In genomic region chr7:4125306-4125705, GRCm38 (mm10) we compare ENCODE assay signal across 10 mouse cellular contexts. TPM values are rescaled to one million over a fixed set of nuclear protein-coding genes. Genes with fewer than 3 reads are reported as not detected.
DNase-seq lines count a peak whose midpoint lies in the region; ATAC-seq and TF ChIP-seq lines count a peak whose summit lies in the region.
"Had no signal": no experiment of that assay in that cellular context is flagged by ENCODE, and none has a peak within 500 bp of the region (broad histone marks: within the 10 kb centered on the region; RNA-seq: fewer than 3 reads in every experiment).

No protein-coding gene starts in this region.

- no peak for TF ChIP-seq POLR2A in thymus, adult 2 months (IDR thresholded peaks at IDR 0.05; ENCODE audit: control insufficient read depth, extremely low read depth, insufficient read depth, low read length, poor library complexity)

- H3K9me3 ChIP-seq in forebrain, embryonic 14.5 days (replicated peaks; ENCODE audit: control insufficient read depth, low read length): no peaks in the 10 kb centered on the region
- no peaks in the 10 kb centered on the region for H3K9me3 ChIP-seq in midbrain, embryonic 13.5 days

- WGBS in forebrain, embryonic 14.5 days: 19% methylated on average over 9 of the region's 9 CpGs
- 32% methylated on average over 9 of the region's 9 CpGs for WGBS in midbrain, embryonic 13.5 days
- WGBS in thymus, adult 2 months: 52% methylated on average over 9 of the region's 9 CpGs

- intact Hi-C loops in heart, postnatal 10 days (cut with DNase I): no loop called here
- intact Hi-C loops in heart, postnatal 14 days (cut with DNase I): no loop called here

- TF ChIP-seq CTCF in thymus, adult 2 months (IDR thresholded peaks at IDR 0.05; ENCODE audit: borderline replicate concordance, control insufficient read depth, extremely low read depth, insufficient read depth, low read length, poor library complexity): no peak

- peaks cover 54% of the 10 kb centered on the region for H3K36me3 ChIP-seq in forebrain, embryonic 14.5 days (ENCODE audit: control insufficient read depth, insufficient read depth, low read length)
- H3K36me3 ChIP-seq in midbrain, embryonic 13.5 days: peaks cover 42% of the 10 kb centered on the region
- no peaks in the 10 kb centered on the region for H3K36me3 ChIP-seq in thymus, adult 2 months (ENCODE audit: control insufficient read depth, insufficient read depth, low read length)

- peak overlapping the region; percentile 84 for H3K27ac ChIP-seq in forebrain, embryonic 14.5 days (ENCODE audit: low read depth, low read length)
- H3K27ac ChIP-seq in midbrain, embryonic 13.5 days: peak overlapping the region; percentile 94
- H3K27ac ChIP-seq in thymus, adult 2 months (ENCODE audit: control insufficient read depth, insufficient read depth, low read length): no peak overlapping the region

- peaks cover 39% of the 10 kb centered on the region for H3K4me1 ChIP-seq in forebrain, embryonic 14.5 days (ENCODE audit: control insufficient read depth, insufficient read depth, low read length)
- peaks cover 61% of the 10 kb centered on the region for H3K4me1 ChIP-seq in midbrain, embryonic 13.5 days (replicated peaks)
- H3K4me1 ChIP-seq in thymus, adult 2 months (replicated peaks; ENCODE audit: control insufficient read depth, insufficient read depth, low read length): peaks cover 6% of the 10 kb centered on the region

- H3K4me3 ChIP-seq in forebrain, embryonic 14.5 days (ENCODE audit: low read depth, low read length): no peak overlapping the region
- 0 out of 2 replicates have a peak overlapping the region, but pooled peaks have one; percentile 32 for H3K4me3 ChIP-seq in midbrain, embryonic 13.5 days (replicated peaks)
- H3K4me3 ChIP-seq in thymus, adult 2 months (ENCODE audit: control insufficient read depth, insufficient read depth, low read length): no peak overlapping the region

- DNase-seq in heart, adult 11 months: peak; percentile 82
- DNase-seq in heart, postnatal 10 days: no peak
- DNase-seq in ES-CJ7 (ENCODE audit: low read depth, low spot score): peak; percentile 83
- DNase-seq in forebrain, embryonic 14.5 days (ENCODE audit: low spot score): no peak
- no peak for DNase-seq in ovary, postnatal 36 days (ENCODE audit: low spot score)
- no peak for DNase-seq in thymus, adult 2 months
- DNase-seq in heart, postnatal 14 days: no peak
- DNase-seq: B cell, adult 2 months had no signal

- peak overlapping the region; percentile 55 for H3K9ac ChIP-seq in forebrain, embryonic 14.5 days (ENCODE audit: low read length)
- H3K9ac ChIP-seq in midbrain, embryonic 13.5 days (replicated peaks): peak overlapping the region; percentile 54

- H3K27me3 ChIP-seq in forebrain, embryonic 14.5 days (replicated peaks; ENCODE audit: control insufficient read depth, insufficient read depth, low read length): no peaks in the 10 kb centered on the region
- H3K27me3 ChIP-seq in midbrain, embryonic 13.5 days: no peaks in the 10 kb centered on the region
- H3K27me3 ChIP-seq in thymus, adult 2 months (ENCODE audit: control insufficient read depth, insufficient read depth, low read length): no peaks in the 10 kb centered on the region; the same call in 1 of the 2 replicates

- no peak for ATAC-seq in forebrain, embryonic 14.5 days
- no peak for ATAC-seq in midbrain, embryonic 13.5 days

- peak overlapping the region; percentile 75 for H3K4me2 ChIP-seq in forebrain, embryonic 14.5 days (ENCODE audit: low read length)
- peak overlapping the region; percentile 80 for H3K4me2 ChIP-seq in midbrain, embryonic 13.5 days (replicated peaks)

RNA-seq across cellular contexts. Expression of gene Ttyh1, which starts 6.1 kb away (rescaled TPM):
- 1 to 10 TPM; 1.4 to 2.3 TPM for total RNA-seq in heart, postnatal 10 days (2021)
- 61.6 and 68.0 TPM in 2 replicates for polyA plus RNA-seq in forebrain, embryonic 14.5 days (2014; fragmentation: Nextera tagmentation; extraction: Ambion mirVana)
- 106 and 124 TPM in 2 replicates for polyA plus RNA-seq in midbrain, embryonic 13.5 days (2015; fragmentation: Nextera tagmentation; extraction: Ambion mirVana)
- polyA plus RNA-seq in thymus, adult 2 months (2012; rRNA removed): 1.1 and 1.8 TPM in 2 replicates
- total RNA-seq in heart, postnatal 14 days (2021): 1 to 10 TPM; 1.9 to 2.0 TPM

RNA-seq across cellular contexts. Expression of gene Leng8, which starts 11.5 kb away (rescaled TPM):
- total RNA-seq in heart, postnatal 10 days (2021): 10 to 100 TPM; 57.3 to 57.9 TPM
- polyA plus RNA-seq in forebrain, embryonic 14.5 days (2014; fragmentation: Nextera tagmentation; extraction: Ambion mirVana): 43.0 and 59.2 TPM in 2 replicates
- polyA plus RNA-seq in midbrain, embryonic 13.5 days (2015; fragmentation: Nextera tagmentation; extraction: Ambion mirVana): 84.4 and 97.1 TPM in 2 replicates
- 1,109 and 1,332 TPM in 2 replicates for polyA plus RNA-seq in thymus, adult 2 months (2012; rRNA removed)
- total RNA-seq in heart, postnatal 14 days (2021): 10 to 100 TPM; 47.6 to 64.6 TPM

RNA-seq across cellular contexts. Expression of gene Leng9, which starts 24.9 kb away (rescaled TPM):
- total RNA-seq in heart, postnatal 10 days (2021): 1 to 10 TPM; 2.8 to 3.2 TPM
- 3.1 and 3.9 TPM in 2 replicates for polyA plus RNA-seq in forebrain, embryonic 14.5 days (2014; fragmentation: Nextera tagmentation; extraction: Ambion mirVana)
- polyA plus RNA-seq in midbrain, embryonic 13.5 days (2015; fragmentation: Nextera tagmentation; extraction: Ambion mirVana): 4.0 and 4.4 TPM in 2 replicates
- polyA plus RNA-seq in thymus, adult 2 months (2012; rRNA removed): 10.5 and 11.5 TPM in 2 replicates
- total RNA-seq in heart, postnatal 14 days (2021): 1 to 10 TPM; 2.7 to 3.4 TPM

RNA-seq across cellular contexts. Expression of gene Cdc42ep5, which starts 39.4 kb away (rescaled TPM):
- 10 to 100 TPM; 11.6 to 12.3 TPM for total RNA-seq in heart, postnatal 10 days (2021)
- 5.6 and 5.9 TPM in 2 replicates for polyA plus RNA-seq in forebrain, embryonic 14.5 days (2014; fragmentation: Nextera tagmentation; extraction: Ambion mirVana)
- polyA plus RNA-seq in midbrain, embryonic 13.5 days (2015; fragmentation: Nextera tagmentation; extraction: Ambion mirVana): 5.1 and 5.2 TPM in 2 replicates
- 6.5 and 9.7 TPM in 2 replicates for polyA plus RNA-seq in thymus, adult 2 months (2012; rRNA removed)
- total RNA-seq in heart, postnatal 14 days (2021): 10 to 100 TPM in 1 of 2 experiments, 1 to 10 TPM in 1; 9.0 to 10.2 TPM
- polyA plus RNA-seq: inflammation-experienced regulatory T-cells, adult 6 months had no signal

Comparison
In these comparisons a context has a peak if more than half of its experiments do, and no peak if none do; other contexts are left out.
1. DNase-seq: peak in heart, adult 11 months (single experiment) and ES-CJ7 (single experiment); none in heart, postnatal 10 days (0 of 2), forebrain, embryonic 14.5 days (single experiment), ovary, postnatal 36 days (single experiment), thymus, adult 2 months (single experiment) and heart, postnatal 14 days (0 of 2).
2. RNA of gene Ttyh1, which starts 6.1 kb away (polyA plus RNA-seq): 106 to 124 TPM in midbrain, embryonic 13.5 days and 61.6 to 68.0 TPM in forebrain, embryonic 14.5 days; 1.1 to 1.8 TPM in thymus, adult 2 months; every median in the first group is over 10 times any median in the second.
3. RNA of gene Leng8, which starts 11.5 kb away (polyA plus RNA-seq): 1,109 to 1,332 TPM in thymus, adult 2 months; 84.4 to 97.1 TPM in midbrain, embryonic 13.5 days and 43.0 to 59.2 TPM in forebrain, embryonic 14.5 days; every median in the first group is over 10 times any median in the second.